Mouse (Mus musculus) adrenal gland, adult 2 months (tissue): ENCODE measurements around the gene Nr2f1. TPM values are rescaled to one million over a fixed set of nuclear protein-coding genes. Genes with fewer than 3 reads are reported as not detected.

Experiments used
- DNase-seq: peaks from one replicate; pipeline ENCODE4 v3.0.0; 2021
- polyA plus RNA-seq: library from polyadenylated mRNA; depleted of rRNA; stranded (reverse); fragments of >200 nt; gene quantifications from 2 replicates; pipeline ENCODE4 v1.2.3, GENCODE M21; 2012
- total RNA-seq, 2 experiments: library from RNA; stranded (reverse); gene quantifications; 2 replicates each; pipeline ENCODE4 v1.2.3; 2021

Nr2f1 gene
- total and polyA plus RNA-seq, 3 experiments, result 18.2 to 97.9 (median 22.7) TPM

DNA sequence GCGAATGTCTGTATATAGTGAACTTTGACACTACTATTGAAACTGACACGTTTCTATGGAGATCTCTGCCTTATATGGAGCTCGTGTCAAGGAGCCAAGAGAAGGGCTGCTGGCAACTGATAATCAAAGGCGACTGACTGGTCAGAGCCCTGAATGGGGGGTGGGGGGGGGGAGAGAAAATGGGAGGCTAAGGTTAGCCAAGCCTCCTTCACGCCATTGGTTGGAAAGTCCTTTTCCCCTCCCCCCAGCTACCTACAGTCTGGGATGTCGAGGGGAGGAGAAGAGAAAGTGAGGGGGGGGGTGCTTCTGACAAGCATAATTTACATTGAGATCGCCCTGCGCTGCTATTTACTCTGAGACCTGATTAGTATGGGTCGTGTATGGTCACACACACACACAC is 850 bp upstream of the Nr2f1 start:
- DNase-seq, result peak; percentile 88

DNA sequence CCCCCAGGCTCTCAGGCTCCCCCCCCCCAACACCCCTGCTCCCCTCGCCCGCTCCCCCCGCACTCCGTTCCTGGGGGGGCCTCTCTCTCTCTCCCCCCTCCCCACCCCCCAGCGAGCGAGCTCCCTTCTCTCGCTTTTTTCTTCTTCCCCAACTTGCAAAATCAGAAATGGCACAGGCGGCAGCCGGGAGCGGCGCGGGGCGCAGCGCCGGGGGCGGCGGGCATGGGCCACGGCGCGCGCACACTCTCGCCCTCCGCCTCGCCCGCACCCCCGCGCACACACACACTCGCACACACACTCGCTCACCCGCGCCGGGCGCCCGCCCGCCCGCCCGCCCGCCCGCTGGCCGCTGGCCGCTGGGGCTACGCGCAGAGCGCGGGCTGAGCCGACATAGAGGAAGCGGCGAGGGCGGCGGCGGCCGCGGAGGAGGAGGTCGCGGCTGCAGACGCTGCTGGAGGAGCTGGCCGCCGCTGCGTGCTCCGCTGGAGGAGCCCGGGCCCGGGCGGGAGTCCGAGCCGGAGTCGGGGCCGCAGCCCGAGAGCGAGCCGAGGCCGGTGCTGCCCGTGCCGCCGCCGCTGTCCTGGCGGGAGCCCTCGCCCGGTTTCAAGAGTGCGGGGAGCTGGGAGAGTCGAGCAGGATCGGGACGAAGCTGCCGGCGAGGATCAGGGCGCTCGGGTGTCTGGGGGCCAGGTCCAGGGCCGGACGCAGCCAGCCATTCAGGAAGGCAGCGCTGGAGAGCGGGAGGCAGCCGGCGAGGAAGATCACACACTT is 501 bp downstream of the Nr2f1 start:
- DNase-seq, result peak; percentile 78

DNA sequence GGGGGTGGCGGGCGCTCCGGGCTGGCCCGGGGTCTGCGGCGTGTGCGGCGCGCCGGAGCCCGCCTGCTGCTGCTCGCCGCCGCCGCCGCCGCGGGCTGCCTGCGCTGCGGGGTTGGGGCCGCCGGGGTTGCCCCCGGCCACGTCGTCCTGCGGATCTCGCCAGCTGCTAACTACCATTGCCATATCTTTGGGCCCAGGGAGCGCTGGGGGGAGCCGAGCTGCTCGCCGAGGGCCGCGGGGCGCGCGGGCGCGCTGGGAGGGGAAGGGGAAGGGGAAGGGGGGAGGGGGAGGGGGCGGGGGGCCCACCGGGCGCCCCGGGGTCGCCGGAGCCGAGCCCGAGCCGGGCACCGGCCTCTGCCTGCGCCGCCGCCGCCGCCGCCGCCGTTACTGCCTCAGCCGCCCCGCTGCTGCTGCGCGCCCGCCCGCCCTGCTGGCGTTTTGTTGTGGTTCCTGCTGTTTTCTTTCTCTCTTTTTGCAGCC is 1.1 kb downstream of the Nr2f1 start:
- no peak for DNase-seq

DNA sequence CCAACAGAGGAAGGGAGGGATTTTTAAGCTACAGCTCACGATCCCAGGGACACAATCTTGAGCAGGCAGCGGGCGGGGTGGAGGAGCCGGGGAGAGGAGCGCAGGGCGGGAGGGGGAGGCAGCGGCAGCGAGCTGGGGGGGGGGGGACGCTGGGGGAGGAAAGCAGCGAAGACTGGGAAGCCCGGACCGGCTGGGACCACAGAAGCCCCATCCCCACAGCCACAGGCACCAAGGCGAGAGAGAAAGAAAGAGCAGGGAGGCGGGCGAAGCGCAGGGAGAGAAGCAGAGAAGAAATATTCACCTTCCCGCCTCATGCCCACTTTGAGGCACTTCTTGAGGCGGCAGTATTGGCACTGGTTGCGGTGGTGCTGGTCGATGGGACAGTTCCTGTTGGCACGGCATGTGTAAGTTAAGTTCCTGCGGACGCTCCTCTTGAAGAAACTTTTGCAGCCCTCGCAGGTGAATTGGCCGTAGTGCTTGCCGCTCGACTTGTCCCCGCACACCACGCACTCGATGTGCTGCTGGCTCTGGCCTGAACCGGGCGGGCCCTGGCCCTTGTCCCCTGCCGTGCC is 1.7 kb downstream of the Nr2f1 start:
- DNase-seq, result peak; percentile 73

DNA sequence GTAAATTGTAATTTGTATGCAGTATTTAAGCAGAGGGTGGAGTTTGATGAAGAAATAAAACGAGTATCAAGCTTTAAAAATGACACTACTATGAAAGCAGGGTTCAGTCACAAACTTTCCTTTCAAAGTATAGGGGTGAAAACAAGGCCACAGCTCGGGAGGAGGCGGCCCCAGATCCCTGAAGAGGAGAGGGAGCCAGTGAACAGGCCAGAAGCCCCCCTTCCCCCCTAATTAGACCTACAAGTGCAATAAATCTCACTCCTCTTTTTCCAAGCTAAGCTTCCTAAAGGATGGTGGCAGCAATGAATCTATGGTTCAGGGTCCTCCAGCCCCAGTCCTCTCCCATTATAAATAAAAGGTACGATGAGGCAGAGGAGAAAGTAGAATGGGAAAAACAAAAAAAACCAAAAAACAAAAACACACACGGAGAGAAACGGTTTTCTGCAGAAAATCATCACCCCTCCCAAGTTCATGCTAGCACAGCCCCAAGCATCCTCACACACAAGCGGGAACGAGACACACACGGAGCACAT is 2.2 kb downstream of the Nr2f1 start:
- DNase-seq, result peak; percentile 48

DNA sequence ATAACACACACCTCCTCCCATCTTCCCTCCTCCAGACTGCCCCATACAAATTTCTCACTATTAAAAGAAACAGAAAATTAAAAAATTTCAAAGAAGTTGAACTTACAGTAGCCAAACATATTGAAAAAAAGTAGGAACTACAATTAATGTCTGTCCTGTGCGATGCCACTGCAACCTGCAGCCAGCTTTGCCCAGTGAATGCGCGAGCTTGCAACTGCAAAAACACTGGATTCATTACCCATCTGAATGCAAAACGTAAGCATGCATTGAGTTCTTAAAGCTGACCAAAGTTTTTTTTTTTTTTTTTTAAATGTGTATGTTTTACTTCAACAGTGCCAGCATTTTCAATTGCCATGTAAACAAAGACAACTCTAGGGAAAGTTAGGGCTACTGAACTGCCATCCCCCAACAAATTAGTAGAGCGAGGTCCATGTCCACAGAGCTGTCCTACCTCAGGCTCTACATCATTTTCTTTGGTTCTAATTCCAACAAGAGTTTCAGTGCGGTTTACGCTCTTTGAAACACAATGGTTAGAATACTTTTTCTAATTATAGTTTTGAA is 3.2 kb downstream of the Nr2f1 start:
- peak; percentile 30 for DNase-seq

DNA sequence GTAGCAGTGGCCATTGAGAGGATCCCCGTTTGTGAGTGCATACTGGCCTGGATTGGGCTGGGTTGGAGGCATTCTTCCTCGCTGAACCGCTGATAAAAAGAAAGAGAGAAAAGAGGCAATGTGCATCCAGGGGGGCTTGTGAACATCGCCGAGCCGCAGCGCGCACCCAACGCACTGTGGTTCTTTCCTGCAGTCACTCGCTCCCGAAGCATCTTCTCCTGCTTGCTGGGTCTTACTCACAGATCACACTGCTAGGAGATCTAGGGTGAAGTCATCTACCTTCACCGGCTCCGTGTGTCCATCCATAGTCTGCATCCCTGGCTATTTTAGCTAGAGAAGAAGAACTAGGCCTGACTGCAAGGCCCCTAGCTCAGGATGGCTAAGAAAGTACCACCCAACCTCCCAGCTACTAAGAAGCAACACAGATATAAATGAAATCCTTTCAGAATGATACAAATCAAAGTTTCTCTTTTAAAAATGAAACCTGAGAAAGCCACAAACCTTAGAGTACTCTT is 3.9 kb downstream of the Nr2f1 start:
- peak; percentile 60 for DNase-seq

DNA sequence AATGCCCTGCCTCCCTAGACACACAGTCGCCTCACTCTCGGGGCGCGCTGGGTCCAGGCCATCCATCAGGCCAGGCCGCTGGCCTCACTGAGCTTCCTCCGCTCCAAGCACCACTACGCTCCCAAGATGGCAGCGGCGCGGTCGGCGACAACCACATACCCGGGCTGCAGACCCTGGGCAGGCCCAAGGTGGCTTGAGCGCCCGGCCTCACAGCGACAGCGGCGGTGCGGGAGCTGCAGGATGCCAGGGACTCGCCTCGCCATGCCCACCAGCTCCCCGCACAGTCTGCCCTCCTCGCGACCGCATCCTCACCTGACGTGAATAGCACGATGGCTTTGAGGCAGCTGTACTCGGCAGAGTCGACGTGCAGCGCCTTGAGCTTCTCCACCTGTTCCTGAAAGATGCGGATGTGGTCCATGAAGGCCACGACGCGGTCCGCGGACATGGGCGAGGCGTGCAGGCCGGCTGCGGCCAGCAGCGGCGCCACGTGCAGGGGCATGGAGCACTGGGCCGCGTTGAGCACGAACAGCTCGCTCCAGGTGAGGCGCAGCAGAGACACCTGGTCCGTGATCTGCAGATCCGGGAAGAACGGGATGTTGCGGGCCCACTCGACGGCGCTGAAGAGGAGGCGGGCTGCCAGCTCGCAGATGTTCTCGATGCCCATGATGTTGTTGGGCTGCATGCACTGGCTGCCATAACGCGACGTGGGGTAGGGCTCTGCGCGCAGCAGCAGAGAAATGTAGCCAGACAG is 4.5 kb downstream of the Nr2f1 start:
- peak; percentile 78 for DNase-seq

DNA sequence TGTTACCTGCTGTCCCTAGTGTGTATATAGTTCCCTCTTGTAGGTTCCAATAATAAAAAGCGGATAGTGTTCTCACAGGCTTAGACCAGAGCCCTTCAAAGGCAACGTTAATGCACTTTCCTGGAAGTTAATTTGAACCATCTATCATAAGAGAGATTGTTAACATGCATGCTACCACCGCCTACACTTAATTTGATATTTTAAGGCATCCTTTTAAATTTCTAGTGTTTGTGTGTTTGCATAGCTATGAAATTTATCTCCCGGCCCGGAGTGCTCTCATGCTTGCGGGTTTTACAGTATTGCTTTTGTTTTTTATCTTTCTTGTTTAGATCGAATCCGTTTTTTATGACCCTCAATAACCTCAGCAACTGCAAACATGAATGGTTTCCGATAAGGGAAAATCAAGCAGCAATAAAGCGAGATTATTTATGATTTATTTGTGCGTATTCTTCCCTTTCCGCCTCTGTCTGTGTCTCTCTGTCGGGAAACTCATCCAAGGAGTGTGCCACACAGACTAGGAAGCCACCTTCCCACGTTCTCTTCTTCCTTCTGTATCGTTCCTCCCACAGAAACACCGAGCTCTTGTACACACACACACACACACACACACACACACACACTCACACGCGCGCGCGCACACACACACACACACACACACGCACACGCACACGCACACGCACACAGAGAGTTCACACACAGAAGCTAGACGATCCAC is 5.3 kb downstream of the Nr2f1 start:
- DNase-seq, result no peak

DNA sequence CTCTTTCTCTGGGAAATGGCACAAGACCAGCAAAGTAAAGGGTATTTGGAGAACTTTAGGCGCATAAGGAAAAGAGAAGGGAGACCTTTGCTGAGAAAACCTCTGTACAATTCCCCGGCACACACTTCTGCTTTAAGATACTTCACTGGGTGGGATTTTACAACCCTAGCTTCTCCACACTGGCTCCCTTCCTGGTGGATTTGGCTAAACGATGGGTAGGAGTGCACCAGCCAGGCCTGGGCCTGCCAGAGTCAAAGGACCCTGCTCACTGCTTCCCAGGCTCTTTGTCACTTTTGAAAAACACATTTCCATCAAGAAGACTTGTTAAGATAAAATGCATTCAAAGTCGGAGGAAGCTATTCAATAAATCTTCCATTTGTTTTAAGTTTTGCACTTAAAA is 6.3 kb downstream of the Nr2f1 start:
- no peak for DNase-seq

DNA sequence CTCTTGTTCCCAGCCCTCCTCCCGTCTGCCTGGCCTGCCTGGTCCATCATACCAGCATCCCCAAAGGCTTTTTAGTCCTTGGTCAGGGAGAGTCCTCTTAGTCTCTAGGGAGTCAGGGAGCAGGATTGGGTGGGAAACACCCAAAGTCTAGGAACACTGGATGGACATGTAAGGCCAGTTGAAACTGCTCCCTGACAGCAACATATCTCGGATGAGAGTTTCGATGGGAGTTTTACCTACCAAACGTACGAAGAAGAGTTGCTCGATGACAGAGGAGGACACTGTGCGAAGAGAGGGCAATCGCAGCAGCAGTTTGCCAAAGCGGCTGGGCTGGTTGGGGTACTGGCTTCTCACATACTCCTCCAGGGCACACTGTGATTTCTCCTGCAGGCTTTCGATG is 10.0 kb downstream of the Nr2f1 start:
- DNase-seq, result no peak

DNA sequence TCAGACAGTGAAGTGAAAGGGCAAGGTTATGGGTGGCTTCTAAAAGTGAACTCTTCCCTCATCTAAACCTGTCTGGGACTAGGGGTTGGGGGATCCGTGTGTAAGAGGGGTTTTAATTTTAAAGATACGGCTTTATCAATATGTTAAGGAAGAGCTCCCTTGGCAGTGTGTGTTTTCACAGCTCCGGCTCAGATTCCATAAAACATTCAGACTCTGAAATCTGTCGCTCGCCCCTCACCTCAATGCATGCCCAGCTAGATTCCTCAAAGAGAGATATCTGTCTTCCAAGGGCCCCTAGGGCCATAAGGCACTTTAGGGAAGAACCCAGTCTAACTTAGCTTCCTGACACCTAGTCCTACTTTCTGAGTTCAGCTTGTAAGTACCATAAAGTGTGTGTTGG is 11.7 kb downstream of the Nr2f1 start:
- DNase-seq, result no peak

DNA sequence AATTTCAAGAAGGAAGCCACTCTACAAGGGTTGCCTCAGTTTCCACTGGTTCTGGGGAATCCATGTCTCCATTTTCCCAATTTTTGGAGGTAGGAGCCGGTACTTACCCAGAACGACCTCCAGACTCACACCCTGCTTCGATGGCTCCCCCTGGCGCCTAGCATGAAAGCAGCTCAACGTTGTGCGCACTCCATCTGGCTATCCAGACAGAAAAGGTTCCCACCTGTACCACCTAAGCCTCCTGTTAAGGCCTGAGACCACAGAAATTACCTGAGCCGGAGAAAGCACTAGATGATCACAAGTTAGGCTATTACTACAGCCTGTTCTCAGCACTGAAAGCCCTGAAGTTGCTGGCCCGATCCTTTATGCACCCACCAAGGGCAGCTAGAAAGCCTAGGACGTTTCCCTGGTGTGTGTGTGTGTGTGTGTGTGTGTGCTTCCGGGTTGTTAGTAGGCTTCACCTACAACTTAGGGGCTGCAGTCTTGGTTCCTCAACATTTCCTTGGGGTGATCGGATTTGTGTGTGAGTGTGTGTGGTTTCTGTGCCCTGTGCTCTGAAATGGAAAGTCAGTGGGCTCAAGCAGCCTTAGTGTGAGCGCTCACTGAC is 13.1 kb downstream of the Nr2f1 start:
- DNase-seq, result no peak

DNA sequence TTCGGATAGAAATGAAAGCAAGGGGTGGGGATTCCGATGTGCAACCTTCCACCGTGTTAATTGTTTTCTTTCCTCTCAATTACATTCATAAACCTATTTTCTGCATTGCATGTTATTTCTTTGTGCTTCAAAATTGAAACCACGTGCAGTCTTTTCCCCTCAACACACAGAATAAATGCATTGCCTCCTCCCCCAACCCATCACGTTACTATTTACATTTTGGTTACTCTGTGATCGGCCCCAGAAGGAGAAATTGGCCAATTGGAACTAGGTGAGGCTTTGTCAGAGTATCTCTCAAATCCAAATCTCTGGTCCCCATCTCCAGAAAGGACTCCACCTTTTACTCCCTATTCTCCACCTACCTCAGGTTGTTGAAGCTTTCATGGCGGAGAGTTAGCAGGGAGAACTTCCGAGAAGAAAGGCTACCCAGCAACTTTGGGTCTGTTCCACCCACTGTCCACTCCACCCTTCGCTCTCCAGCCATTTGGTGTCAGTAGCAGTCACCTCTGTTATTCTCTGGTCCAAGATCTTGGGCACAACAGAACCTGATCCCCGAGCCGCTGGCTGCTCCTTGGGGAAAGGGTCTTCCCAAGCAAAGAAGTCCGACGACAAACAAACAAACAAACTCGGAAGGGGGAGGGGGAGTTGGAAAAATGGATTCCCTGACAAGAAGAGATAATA is 14.6 kb downstream of the Nr2f1 start:
- DNase-seq, result no peak

DNA sequence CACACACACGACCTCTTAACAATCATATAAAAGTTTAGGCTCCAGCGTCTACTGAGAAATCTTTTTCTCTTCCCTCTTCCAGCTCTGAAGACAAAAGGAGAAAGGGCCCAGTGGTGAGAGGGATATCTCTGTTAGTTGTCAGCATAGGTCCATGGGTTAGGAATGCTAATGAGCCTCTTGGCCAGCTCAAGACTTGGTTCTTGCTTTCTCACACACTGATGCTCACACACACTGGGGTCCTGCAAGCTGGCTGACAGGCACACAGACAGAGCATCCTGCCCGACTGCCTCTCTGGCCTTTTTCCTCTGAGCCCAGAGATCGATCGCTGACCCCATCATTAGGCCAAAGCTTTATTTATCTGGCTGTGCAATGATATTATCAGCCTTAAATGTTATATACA is 15.6 kb downstream of the Nr2f1 start:
- no peak for DNase-seq

DNA sequence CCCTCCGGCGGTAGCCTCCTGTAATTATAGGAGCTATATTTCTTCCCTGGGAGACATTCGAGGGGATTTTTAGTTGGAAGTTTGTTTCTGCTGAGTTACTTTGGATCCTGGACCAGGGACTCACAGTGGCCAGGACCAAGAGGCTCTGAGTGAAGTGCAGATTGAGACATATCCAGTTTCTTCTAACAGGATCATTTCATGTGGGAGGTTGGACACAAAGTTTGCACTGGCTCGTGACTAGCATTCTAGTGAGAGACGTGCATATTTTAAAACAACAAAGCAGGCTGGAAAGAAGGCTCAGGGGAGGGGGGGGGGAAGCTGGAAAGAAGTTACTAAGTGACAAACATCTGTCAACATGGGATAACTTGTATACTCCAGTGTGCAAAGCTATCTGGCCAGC is 16.6 kb downstream of the Nr2f1 start:
- DNase-seq, result no peak

DNA sequence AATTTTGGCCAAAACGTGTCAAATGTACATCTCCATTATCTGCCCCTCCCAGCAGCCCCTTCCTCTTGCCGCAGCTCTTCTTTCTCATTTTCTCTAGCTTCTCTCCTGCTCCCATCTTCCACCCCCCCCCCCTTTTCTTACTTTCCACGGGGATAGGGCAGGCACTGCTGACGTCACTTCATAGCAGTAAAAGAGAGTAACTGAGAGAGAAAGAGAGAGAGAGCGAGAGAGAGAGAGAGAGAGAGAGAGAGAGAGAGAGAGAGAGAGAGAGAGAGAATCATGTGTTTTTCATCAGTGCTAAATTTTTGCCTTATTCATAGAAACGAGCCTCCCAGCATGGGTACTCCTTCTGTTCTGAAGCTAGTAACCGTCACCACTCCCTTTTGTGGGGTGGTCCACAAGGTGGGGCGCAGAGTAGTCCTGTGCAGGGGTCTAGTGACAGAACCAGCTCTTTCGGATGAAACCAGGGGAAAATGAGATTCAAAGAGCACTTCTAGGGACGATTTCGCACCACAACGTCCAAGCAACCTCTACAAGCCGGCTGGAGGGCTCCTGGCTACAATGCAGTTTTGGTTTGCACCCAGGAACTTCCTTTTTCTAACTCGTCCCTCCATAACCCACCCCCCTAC is 17.5 kb downstream of the Nr2f1 start:
- DNase-seq, result no peak

DNA sequence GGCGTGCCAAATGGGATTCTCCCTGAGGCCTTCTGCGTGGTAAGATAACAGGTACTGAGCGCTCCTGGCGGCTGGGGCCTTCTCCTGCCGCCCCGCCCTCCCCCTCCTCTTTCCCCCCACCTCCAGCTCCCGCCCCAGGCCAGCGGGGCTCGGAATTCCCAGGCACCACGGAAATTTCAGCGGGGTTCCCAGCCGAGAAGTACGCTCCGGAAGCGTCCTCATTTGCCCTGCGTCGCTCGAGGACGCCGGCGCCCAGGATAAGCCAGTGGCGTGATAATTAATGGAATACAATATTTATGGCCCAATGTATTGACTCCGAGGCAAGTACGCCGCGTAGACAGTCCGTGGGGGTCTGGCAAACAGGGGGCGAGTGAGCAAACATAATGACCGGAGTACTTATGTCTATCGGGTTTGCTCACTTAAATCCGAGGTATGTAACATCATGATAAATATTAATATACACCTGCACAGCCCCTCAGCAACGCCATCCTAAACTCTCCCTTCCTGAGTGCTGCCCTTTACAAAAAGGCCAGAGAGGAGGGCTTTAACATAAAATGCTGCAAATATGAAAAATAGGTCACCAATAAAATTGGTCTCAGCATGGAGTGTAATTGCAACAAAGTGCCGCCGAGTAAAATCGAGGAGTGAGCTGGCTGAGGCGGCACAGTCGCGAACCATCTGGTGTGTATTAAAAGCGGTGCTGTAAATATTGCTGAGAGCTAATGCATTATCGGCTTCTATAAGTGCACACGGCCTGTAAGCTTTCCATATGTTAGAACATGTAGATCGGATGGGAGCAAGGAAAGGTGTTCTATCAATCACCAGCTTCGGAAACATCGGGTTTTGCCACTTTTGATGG is 18.3 kb downstream of the Nr2f1 start:
- DNase-seq, result peak; percentile 24

DNA sequence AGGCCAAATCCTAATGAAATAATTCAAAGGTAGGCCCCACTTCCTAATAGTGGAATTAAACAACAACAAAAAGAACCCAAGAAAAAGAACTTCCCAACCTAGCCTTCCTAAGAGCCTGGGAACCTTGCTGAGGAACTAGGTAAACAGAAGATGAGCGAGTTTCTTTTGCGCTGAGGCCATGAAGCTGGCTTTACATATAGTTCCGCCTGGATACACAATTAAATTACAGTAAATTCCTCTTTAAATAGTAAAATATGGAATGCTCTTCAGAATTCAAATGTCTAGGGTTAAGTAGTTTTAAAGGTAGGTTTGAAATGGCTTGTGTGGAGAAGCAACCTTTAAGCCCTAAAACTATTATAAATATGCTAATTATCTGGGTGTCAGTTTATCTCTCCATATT is 19.3 kb downstream of the Nr2f1 start:
- no peak for DNase-seq
